Mouse (Mus musculus) ES-Bruce4 (cell line): ENCODE data around the gene Gatad2b.
A peak's percentile ranks its signal among the peaks of the same experiment; 100 is the strongest.

Experiments used
- CTCF ChIP-seq: IDR thresholded peaks from one replicate; pipeline ENCODE4 v1.8.1; 2011; ENCODE audit warnings: low read depth, low read length
- EP300 ChIP-seq: IDR thresholded peaks from 2 replicates; pipeline ENCODE4 v1.6.1; 2011; ENCODE audit warnings: low read depth, low read length; ENCODE audit not compliant: insufficient read depth

GRCm38 (mm10) chr3:90373432-90374028 is 80.6 kb downstream of the Gatad2b start:
- TF ChIP-seq EP300 (no peak), CTCF (peak; percentile 46)
